Mouse (Mus musculus): ENCODE data around the gene G3bp2. TPM values are rescaled to one million over a fixed set of nuclear protein-coding genes. Genes with fewer than 3 reads are reported as not detected.
A peak's percentile ranks its signal among the peaks of the same experiment; 100 is the strongest.
"Not testable (repeated sequence)": the region's sequence is repeated elsewhere in the genome, so short reads cannot be mapped to it uniquely, and the experiment has no call there.

G3bp2 gene
- polyA plus RNA-seq (2014; fragmentation: Nextera tagmentation; extraction: Ambion mirVana): 153 and 175 TPM in 2 replicates

DNA sequence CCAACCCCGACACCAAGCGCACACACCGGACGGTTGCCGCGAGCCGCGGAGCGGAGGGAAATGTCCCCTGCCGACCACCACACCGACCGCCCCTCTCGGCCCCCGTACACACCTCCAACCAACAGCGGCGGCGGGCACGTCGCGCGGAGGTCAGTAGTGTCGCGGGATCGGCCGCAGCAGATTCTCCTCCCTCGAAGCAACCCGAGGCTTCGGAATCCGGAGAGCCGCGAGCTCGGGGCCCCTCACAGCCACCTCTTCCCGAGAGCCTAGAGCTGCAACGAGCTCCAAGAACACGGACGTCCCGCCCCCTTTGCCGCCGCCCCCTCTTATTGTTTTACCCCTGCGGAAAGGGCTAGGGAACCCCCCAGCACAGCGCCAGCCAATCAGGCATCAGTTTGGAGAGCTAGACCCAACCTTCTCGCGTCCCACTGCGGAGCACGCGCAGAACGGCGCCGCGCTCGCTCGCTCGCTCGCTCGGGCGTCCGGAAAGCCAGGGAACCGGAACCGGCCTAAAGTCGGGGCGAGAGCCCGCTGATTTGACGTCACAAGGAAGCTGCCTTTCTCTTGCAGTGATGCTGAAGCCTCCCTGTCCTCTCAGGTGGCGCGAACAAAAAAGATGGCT, at the start of gene G3bp2:
Gene G3bp2, minus strand, starts transcription at position 303 of the 622 bp plus-strand sequence.
- Histone ChIP-seq H3K27ac (replicated peaks; ENCODE audit: low read depth, low read length) (peak within 1 kb of the TSS; percentile 97), H3K9ac (ENCODE audit: low read depth, low read length) (peak within 1 kb of the TSS; percentile 97), H3K27me3 (replicated peaks; ENCODE audit: control insufficient read depth, insufficient read depth, low read length) (no peaks in the 10 kb centered on the region), H3K4me2 (ENCODE audit: low read depth, low read length) (peak within 1 kb of the TSS; percentile 74), H3K9me3 (ENCODE audit: control insufficient read depth, low read length) (no peaks in the 10 kb centered on the region), H3K4me1 (ENCODE audit: control insufficient read depth, insufficient read depth, low read length) (peaks cover 25% of the 10 kb centered on the region), H3K36me3 (ENCODE audit: control insufficient read depth, insufficient read depth, low read length) (no peaks in the 10 kb centered on the region), H3K4me3 (ENCODE audit: low read depth, low read length) (peak within 1 kb of the TSS; percentile 95)
- peak; percentile 99 for DNase-seq (ENCODE audit: low spot score)
- peak; percentile 99 for ATAC-seq (ENCODE audit: low read depth)
- WGBS: under 1% methylated on average over 37 of the region's 65 CpGs

DNA sequence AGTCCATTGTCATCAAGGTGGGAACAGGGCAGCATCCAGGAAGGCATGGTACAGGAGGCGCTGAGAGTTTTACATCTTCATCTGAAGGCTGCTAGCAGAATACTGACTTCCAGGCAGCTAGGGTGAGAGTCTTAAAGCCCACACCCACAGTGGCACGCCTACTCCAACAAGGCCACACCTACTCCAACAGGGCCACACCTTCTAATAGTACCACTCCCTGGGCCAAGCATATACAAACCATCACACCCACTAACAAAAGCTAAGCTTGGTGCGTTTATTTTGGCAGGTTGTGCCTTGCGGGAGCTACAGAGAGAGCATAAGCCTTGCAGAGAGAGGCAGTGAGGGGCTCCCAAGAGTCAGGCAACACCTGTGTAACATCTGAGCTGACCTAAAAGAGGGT, 49.5 kb upstream of the G3bp2 start:
- not testable (repeated sequence) for H3K9ac ChIP-seq (ENCODE audit: low read depth, low read length); DNase-seq (ENCODE audit: low spot score); ATAC-seq (ENCODE audit: low read depth); H3K4me3 ChIP-seq (ENCODE audit: low read depth, low read length); H3K27ac ChIP-seq (replicated peaks; ENCODE audit: low read depth, low read length); H3K4me2 ChIP-seq (ENCODE audit: low read depth, low read length); H3K36me3 ChIP-seq (ENCODE audit: control insufficient read depth, insufficient read depth, low read length); H3K9me3 ChIP-seq (ENCODE audit: control insufficient read depth, low read length); H3K27me3 ChIP-seq (replicated peaks; ENCODE audit: control insufficient read depth, insufficient read depth, low read length)
- peaks cover 19% of the 10 kb centered on the region for H3K4me1 ChIP-seq (ENCODE audit: control insufficient read depth, insufficient read depth, low read length)
- WGBS: 67% methylated on average over 4 of the region's 4 CpGs

DNA sequence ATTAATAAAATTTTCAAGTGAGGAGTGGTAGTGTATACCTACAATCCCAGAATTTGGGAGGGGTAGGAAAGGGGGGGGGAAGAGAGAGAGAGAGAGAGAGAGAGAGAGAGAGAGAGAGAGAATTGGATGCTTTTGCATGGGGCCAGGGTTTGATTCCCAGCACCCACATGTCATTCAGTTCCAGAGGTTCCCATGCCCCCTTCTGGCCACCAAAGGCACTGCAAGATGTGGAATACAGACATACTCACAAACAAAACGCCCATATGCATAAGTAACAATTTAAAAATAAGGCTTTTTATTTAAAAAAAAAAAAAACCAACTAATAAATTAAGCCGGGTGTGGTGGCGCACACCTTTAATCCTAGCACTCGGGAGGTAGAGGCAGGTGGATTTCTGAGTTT, 48.6 kb upstream of the G3bp2 start:
- WGBS: 91% methylated on average over 4 of the region's 4 CpGs
- Histone ChIP-seq H3K4me2 (ENCODE audit: low read depth, low read length) (no peak overlapping the region), H3K27me3 (replicated peaks; ENCODE audit: control insufficient read depth, insufficient read depth, low read length) (no peaks in the 10 kb centered on the region), H3K27ac (replicated peaks; ENCODE audit: low read depth, low read length) (no peak overlapping the region), H3K4me1 (ENCODE audit: control insufficient read depth, insufficient read depth, low read length) (peaks cover 27% of the 10 kb centered on the region), H3K36me3 (ENCODE audit: control insufficient read depth, insufficient read depth, low read length) (peaks cover 7% of the 10 kb centered on the region; the same call in 1 of the 2 replicates), H3K9ac (ENCODE audit: low read depth, low read length) (no peak overlapping the region), H3K9me3 (ENCODE audit: control insufficient read depth, low read length) (no peaks in the 10 kb centered on the region), H3K4me3 (ENCODE audit: low read depth, low read length) (no peak overlapping the region)
- no peak for DNase-seq (ENCODE audit: low spot score)
- ATAC-seq (ENCODE audit: low read depth): no peak

DNA sequence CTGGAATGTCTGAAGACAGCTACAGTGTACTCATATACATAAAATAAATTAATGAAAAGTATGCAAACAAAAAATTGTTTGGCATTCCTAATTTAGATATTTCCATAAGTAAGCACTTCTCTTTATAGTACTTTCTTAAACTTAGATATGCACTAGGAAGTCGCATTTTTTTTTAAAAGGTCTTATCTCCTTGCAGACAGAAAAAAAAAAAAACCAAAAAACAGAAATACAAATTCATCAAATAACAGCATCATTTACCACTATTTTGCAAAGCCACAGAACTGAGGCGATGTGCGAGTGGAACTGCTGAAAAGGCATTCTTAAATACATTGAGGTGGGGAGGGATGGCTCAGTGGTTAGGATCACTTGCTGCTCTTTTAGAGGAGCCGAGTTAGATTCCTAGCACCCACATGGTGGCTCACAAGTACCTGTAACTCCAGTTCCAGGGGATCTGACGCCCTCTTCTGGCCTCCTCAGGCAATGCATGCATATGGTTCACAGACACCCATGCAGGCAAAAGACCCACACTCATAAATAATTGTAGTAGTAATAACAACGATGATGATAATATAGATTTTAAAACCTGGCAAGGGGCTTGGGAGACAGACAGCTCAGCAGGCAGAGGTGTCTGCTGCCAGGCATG, 46.6 kb upstream of the G3bp2 start:
- peaks cover 7% of the 10 kb centered on the region; the same call in 1 of the 2 replicates for H3K36me3 ChIP-seq (ENCODE audit: control insufficient read depth, insufficient read depth, low read length)
- 85% methylated on average over 6 of the region's 6 CpGs for WGBS
- ATAC-seq (ENCODE audit: low read depth): no peak
- peaks cover 28% of the 10 kb centered on the region; the same call in 1 of the 2 replicates for H3K4me1 ChIP-seq (ENCODE audit: control insufficient read depth, insufficient read depth, low read length)
- H3K27ac ChIP-seq (replicated peaks; ENCODE audit: low read depth, low read length): no peak overlapping the region
- H3K4me3 ChIP-seq (ENCODE audit: low read depth, low read length): no peak overlapping the region
- H3K9ac ChIP-seq (ENCODE audit: low read depth, low read length): no peak overlapping the region
- DNase-seq (ENCODE audit: low spot score): no peak
- no peaks in the 10 kb centered on the region for H3K27me3 ChIP-seq (replicated peaks; ENCODE audit: control insufficient read depth, insufficient read depth, low read length)
- no peaks in the 10 kb centered on the region for H3K9me3 ChIP-seq (ENCODE audit: control insufficient read depth, low read length)
- no peak overlapping the region for H3K4me2 ChIP-seq (ENCODE audit: low read depth, low read length)

DNA sequence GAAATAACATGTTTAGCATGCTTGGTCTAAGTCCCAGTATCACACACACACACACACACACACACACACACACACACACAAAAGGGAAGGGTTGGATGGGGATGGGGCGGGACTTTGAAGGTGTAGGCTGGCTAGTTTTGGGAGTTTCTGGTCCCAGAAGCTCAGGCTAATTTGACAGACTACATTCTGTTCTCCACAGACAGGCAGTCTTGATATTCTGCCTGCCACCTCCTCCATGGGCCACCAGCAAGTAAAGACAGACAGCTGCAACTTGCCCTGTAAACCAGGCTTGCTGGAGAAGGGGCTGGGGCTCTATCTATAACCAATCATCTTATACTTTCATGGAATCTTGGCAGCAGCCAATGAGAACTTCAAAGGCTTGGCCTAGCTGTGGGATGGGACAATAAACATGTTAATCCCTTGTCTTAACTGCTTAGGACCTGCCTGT, 45.8 kb upstream of the G3bp2 start:
- Histone ChIP-seq H3K36me3 (ENCODE audit: control insufficient read depth, insufficient read depth, low read length) (peaks cover 11% of the 10 kb centered on the region; the same call in 1 of the 2 replicates), H3K9me3 (ENCODE audit: control insufficient read depth, low read length) (no peaks in the 10 kb centered on the region), H3K27ac (replicated peaks; ENCODE audit: low read depth, low read length) (peak overlapping the region; percentile 59; the same call in 1 of the 2 replicates), H3K4me1 (ENCODE audit: control insufficient read depth, insufficient read depth, low read length) (peaks cover 28% of the 10 kb centered on the region; the same call in 1 of the 2 replicates), H3K27me3 (replicated peaks; ENCODE audit: control insufficient read depth, insufficient read depth, low read length) (no peaks in the 10 kb centered on the region), H3K4me3 (ENCODE audit: low read depth, low read length) (no peak overlapping the region), H3K9ac (ENCODE audit: low read depth, low read length) (no peak overlapping the region), H3K4me2 (ENCODE audit: low read depth, low read length) (no peak overlapping the region)
- ATAC-seq (ENCODE audit: low read depth) (peak; percentile 31), DNase-seq (ENCODE audit: low spot score) (peak; percentile 37)
- 80% methylated on average over 1 of the region's 1 CpGs for WGBS

DNA sequence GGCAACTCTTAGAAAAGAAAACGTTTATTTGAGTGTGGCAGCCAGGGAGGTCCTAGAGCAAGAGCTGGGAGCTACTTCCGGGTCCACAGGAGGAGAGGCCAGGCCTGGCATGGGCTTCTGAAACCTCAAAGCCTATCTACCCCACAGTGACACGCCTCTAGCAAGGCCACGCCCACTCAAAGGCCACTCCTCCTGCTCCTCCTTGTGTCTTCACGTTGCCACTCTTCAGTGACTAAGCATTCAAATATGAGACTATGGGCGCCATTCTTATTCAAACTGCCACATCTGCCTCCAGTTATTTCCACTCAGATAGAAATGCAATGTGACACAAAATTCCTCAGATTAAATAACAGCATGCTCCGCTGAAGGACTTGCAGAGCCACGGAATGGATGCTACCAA, 45.1 kb upstream of the G3bp2 start:
- Histone ChIP-seq H3K27me3 (replicated peaks; ENCODE audit: control insufficient read depth, insufficient read depth, low read length) (no peaks in the 10 kb centered on the region), H3K4me1 (ENCODE audit: control insufficient read depth, insufficient read depth, low read length) (peaks cover 28% of the 10 kb centered on the region; the same call in 1 of the 2 replicates), H3K4me3 (ENCODE audit: low read depth, low read length) (no peak overlapping the region), H3K4me2 (ENCODE audit: low read depth, low read length) (peak overlapping the region; percentile 6; the same call in 1 of the 2 replicates), H3K9ac (ENCODE audit: low read depth, low read length) (no peak overlapping the region), H3K36me3 (ENCODE audit: control insufficient read depth, insufficient read depth, low read length) (peaks cover 11% of the 10 kb centered on the region; the same call in 1 of the 2 replicates), H3K9me3 (ENCODE audit: control insufficient read depth, low read length) (no peaks in the 10 kb centered on the region), H3K27ac (replicated peaks; ENCODE audit: low read depth, low read length) (peak overlapping the region; percentile 75)
- DNase-seq (ENCODE audit: low spot score) (peak; percentile 90), ATAC-seq (ENCODE audit: low read depth) (peak; percentile 67; the same call in 1 of the 2 replicates)
- WGBS: 11% methylated on average over 8 of the region's 8 CpGs

DNA sequence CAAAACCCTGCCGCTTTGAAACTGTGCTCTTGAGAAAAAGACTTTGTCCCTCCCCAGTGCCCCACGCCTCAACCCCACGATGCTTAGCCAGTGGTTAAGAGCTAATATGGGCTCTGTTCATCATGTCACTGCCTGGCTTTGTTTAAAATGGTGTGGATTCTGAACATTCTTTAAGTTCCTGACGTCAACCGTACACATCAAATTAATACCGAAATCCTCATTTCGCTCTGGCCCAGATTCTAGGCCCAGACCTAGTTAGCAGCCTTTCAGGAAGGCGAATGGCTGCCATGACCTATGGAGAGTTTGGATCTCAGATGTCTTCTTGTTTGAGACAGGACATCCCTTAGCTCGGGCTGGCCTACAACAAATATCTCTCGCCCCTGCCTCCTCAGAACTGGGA, 44.2 kb upstream of the G3bp2 start:
- 0 out of 2 replicates have a peak, but pooled peaks cover 3% of the 10 kb centered on the region for H3K9me3 ChIP-seq (ENCODE audit: control insufficient read depth, low read length)
- no peak for DNase-seq (ENCODE audit: low spot score)
- ATAC-seq (ENCODE audit: low read depth): no peak
- 66% methylated on average over 10 of the region's 10 CpGs for WGBS
- peak overlapping the region; percentile 40 for H3K4me2 ChIP-seq (ENCODE audit: low read depth, low read length)
- H3K36me3 ChIP-seq (ENCODE audit: control insufficient read depth, insufficient read depth, low read length): peaks cover 13% of the 10 kb centered on the region; the same call in 1 of the 2 replicates
- H3K4me1 ChIP-seq (ENCODE audit: control insufficient read depth, insufficient read depth, low read length): peaks cover 28% of the 10 kb centered on the region; the same call in 1 of the 2 replicates
- H3K4me3 ChIP-seq (ENCODE audit: low read depth, low read length): no peak overlapping the region
- H3K27ac ChIP-seq (replicated peaks; ENCODE audit: low read depth, low read length): peak overlapping the region; percentile 75
- H3K9ac ChIP-seq (ENCODE audit: low read depth, low read length): 0 out of 2 replicates have a peak overlapping the region, but pooled peaks have one; percentile 38
- no peaks in the 10 kb centered on the region for H3K27me3 ChIP-seq (replicated peaks; ENCODE audit: control insufficient read depth, insufficient read depth, low read length)

DNA sequence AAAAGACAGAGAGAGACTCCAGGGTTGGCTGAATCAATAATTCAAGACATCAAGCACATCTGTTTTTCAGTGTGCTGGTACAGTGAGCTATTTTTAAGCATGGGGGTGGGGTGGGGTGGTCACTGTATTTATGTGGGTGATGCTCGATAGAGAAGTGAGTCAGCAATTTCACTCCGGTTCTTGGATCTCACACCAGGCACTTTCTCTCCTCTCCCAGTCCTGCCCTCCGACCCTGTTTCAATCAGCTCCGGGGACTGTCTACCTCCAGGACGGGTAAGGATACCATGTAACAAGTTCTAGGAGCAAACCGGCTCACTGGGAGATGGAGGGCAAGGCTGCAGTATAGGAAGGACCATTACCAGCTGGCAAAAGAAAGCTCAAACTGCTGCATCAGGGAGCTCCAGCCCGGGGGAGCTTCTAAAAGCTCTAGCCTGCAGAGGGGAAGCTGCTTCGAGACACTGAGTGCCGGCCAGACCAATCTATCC, 43.7 kb upstream of the G3bp2 start:
- Histone ChIP-seq H3K9me3 (ENCODE audit: control insufficient read depth, low read length) (0 out of 2 replicates have a peak, but pooled peaks cover 4% of the 10 kb centered on the region), H3K27ac (replicated peaks; ENCODE audit: low read depth, low read length) (peak overlapping the region; percentile 75), H3K4me2 (ENCODE audit: low read depth, low read length) (peak overlapping the region; percentile 40), H3K36me3 (ENCODE audit: control insufficient read depth, insufficient read depth, low read length) (peaks cover 13% of the 10 kb centered on the region; the same call in 1 of the 2 replicates), H3K9ac (ENCODE audit: low read depth, low read length) (peak overlapping the region; percentile 38), H3K4me1 (ENCODE audit: control insufficient read depth, insufficient read depth, low read length) (peaks cover 28% of the 10 kb centered on the region; the same call in 1 of the 2 replicates), H3K27me3 (replicated peaks; ENCODE audit: control insufficient read depth, insufficient read depth, low read length) (no peaks in the 10 kb centered on the region), H3K4me3 (ENCODE audit: low read depth, low read length) (no peak overlapping the region)
- no peak for ATAC-seq (ENCODE audit: low read depth)
- DNase-seq (ENCODE audit: low spot score): peak; percentile 45
- 45% methylated on average over 9 of the region's 9 CpGs for WGBS

Data from embryonic facial prominence, embryonic 14.5 days (tissue).